Mouse (Mus musculus): ENCODE measurements around the gene Apex2. TPM values are rescaled to one million over a fixed set of nuclear protein-coding genes. Genes with fewer than 3 reads are reported as not detected.

The Apex2 gene
- total RNA-seq (2021) (10 to 100 TPM; 13.1 to 13.9 TPM), polyA plus RNA-seq (2012; rRNA removed) (6.4 and 7.8 TPM in 2 replicates)
- long read RNA-seq, full-length matches to known transcripts: 7 of 8 reads
- long read RNA-seq, partial matches to known transcripts: 0 of 8 reads
- long read RNA-seq, other reads (novel, unspliced or antisense): 1 of 8 reads

GRCm38 (mm10) chrX:150589696-150590095 is at the start of gene Apex2:
Apex2 (minus strand) TSS chrX:150589868.
- no peak for DNase-seq

- DNase-seq: no peak
Observed at GRCm38 (mm10) chrX:150636421-150636820, 46.8 kb upstream of the Apex2 start.

- DNase-seq: peak; percentile 28
Observed at GRCm38 (mm10) chrX:150598882-150599281, 9.2 kb upstream of the Apex2 start.

GRCm38 (mm10) chrX:150595016-150595760 is 5.5 kb upstream of the Apex2 start:
- DNase-seq: no peak

- DNase-seq: no peak
Observed at GRCm38 (mm10) chrX:150594176-150594575, 4.5 kb upstream of the Apex2 start.

- peak; percentile 31 for DNase-seq
Observed at GRCm38 (mm10) chrX:150593266-150594035, 3.8 kb upstream of the Apex2 start.

GRCm38 (mm10) chrX:150588023-150588764 is 1.5 kb downstream of the Apex2 start, which contains the start of gene Pfkfb1:
Pfkfb1 (plus strand) TSS chrX:150588229.
- peak; percentile 88 for DNase-seq

GRCm38 (mm10) chrX:150585116-150585515 is 4.6 kb downstream of the Apex2 start:
- no peak for DNase-seq

- DNase-seq: no peak
Observed at GRCm38 (mm10) chrX:150581921-150582320, 7.7 kb downstream of the Apex2 start.

GRCm38 (mm10) chrX:150564644-150565357 is 24.9 kb downstream of the Apex2 start:
- DNase-seq: no peak

- DNase-seq: peak; percentile 1
Observed at GRCm38 (mm10) chrX:150554032-150554431, 35.6 kb downstream of the Apex2 start.

GRCm38 (mm10) chrX:150551986-150552385 is 37.7 kb downstream of the Apex2 start:
- peak; percentile 11 for DNase-seq

GRCm38 (mm10) chrX:150549639-150550038 is 40.0 kb downstream of the Apex2 start:
- no peak for DNase-seq

- DNase-seq: no peak
Observed at GRCm38 (mm10) chrX:150547239-150547638, 42.4 kb downstream of the Apex2 start, which contains the start of gene Alas2. Alas2 (plus strand) TSS chrX:150547375.

- DNase-seq: no peak
Observed at GRCm38 (mm10) chrX:150541684-150542083, 48.0 kb downstream of the Apex2 start.

GRCm38 (mm10) chrX:150540111-150540510 is 49.6 kb downstream of the Apex2 start:
- no peak for DNase-seq

GRCm38 (mm10) chrX:150516477-150516876 is 73.2 kb downstream of the Apex2 start:
- DNase-seq: no peak

- no peak for DNase-seq
Observed at GRCm38 (mm10) chrX:150516015-150516414, 73.7 kb downstream of the Apex2 start.

GRCm38 (mm10) chrX:150514127-150514526 is 75.5 kb downstream of the Apex2 start:
- DNase-seq: no peak

- DNase-seq: peak; percentile 5
Observed at GRCm38 (mm10) chrX:150511274-150511673, 78.4 kb downstream of the Apex2 start.

GRCm38 (mm10) chrX:150510631-150511030 is 79.0 kb downstream of the Apex2 start:
- peak; percentile 20 for DNase-seq

Data from adrenal gland, adult 2 months (tissue).